Mouse (Mus musculus): ENCODE data around the gene Ttc9c.
A peak's percentile ranks its signal among the peaks of the same experiment; 100 is the strongest.

Gene Ttc9c

GRCm38 (mm10) chr19:8773409-8773808 is 45.7 kb downstream of the Ttc9c start:
- no peak for DNase-seq

GRCm38 (mm10) chr19:8772996-8773395 is 46.1 kb downstream of the Ttc9c start:
- DNase-seq: no peak

DNA sequence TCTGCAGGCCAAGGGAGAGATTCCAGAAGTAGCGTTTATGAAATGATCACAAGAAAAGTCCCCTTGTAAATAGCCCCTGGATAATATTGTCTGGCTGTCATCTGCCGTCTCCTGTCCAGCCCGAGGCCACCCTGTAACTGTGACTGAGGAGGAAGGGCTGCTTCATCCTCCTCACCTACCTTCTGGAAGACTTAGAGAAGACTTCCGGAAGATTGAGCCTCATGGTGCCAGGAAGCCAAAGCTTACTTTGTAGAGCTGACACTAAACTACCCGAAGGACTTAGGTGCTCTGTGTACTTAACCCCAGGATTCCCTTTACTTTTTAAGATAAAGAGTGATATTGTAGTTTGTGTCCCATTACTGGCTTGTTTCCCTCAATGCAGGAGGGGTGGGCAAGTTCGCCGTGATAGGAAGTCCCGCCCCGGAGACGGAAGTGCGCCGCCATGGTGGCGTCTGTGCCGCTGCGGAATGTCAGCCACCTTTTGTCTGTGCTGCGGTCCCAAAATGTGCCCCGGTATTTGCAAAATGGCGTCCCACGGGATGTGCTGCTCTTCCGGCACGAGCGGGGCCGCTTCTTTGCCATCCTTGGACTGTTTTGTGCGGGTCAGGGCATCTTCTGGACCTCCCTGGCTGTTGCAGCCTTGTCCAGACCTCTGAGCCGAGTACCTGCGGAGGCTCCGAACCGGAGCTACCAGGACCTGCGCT is 48.4 kb downstream of the Ttc9c start, which contains the start of gene Tmem223:
Tmem223 (plus strand) TSS at position 430 of the 704 bp plus-strand sequence.
- peak; percentile 82 to 84 for DNase-seq

DNA sequence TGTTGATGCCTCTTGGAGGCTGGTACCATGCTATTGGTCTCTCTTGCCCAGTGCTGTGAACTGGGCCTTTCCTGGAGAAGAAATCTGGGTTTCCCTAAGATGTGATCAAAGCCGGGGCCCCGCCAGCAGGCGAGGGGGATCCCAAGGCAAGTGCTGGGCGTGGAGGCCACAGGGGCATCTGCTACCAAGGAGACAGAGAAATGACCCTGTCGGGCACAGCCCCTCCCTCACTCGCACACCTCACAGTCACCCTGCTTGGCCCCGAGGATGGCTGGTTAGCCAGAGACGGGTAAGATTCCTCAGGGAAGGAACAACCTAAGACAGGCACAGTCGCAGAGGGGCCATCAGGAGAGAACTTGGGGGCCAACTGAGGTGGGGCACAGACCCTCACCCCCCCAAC is 53.6 kb downstream of the Ttc9c start:
- no peak for DNase-seq

- no peak for DNase-seq
Observed at GRCm38 (mm10) chr19:8763276-8763675, 55.9 kb downstream of the Ttc9c start.

GRCm38 (mm10) chr19:8760757-8761156 is 58.4 kb downstream of the Ttc9c start:
- DNase-seq: no peak
